Mouse (Mus musculus) frontal cortex, postnatal 36 days (tissue): Measurements from ENCODE around the gene Vmn1r47.
"Not testable (repeated sequence)": the region's sequence is repeated elsewhere in the genome, so short reads cannot be mapped to it uniquely, and the experiment has no call there.

ENCODE experiments used
- DNase-seq, 2 experiments: peaks; one replicate each; pipeline ENCODE4 v3.0.0; 2022; ENCODE audit warnings: low spot score in 2 of 2

Gene Vmn1r47

DNA sequence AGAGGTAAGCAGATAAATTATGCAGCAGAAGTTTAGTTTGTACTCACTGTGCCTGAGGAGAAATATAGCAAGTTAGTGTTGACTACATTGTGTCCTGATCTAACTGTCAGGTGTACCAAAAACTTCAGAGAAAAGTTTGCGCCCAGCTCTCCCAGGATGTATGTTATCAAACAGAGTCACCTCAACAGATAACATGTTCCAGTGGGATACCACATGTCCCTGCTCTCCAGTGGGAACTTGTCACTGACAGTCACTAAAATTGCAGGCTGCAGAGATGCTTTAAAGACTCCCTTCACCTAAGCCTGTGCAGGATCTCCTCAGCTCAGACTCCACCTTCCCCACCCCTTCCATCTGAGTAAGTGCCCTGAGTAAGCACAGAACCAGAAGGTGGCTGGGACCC is at the start of gene Vmn1r47:
Gene Vmn1r47, plus strand, starts transcription at position 301 of the 400 bp plus-strand sequence.
- not testable (repeated sequence) for DNase-seq

DNA sequence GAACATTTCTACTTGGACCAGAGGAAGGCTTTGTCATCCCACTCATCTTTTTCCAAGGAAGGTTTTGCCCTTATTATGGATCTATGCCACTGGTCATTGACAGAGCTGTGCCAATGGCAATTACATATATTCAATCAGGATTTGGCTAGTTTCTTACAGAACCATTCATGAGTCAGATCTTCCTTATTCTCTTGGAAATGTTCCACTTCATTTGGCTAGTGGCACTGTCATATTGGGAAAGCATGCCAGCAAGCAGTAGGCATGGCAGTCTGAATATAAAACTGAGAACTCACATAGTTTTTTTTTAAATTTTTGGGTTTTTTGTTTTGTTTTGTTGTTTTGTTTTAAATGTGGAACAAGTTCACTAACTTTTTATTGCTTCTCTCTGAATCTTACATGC is 49.6 kb upstream of the Vmn1r47 start:
- no peak for DNase-seq

DNA sequence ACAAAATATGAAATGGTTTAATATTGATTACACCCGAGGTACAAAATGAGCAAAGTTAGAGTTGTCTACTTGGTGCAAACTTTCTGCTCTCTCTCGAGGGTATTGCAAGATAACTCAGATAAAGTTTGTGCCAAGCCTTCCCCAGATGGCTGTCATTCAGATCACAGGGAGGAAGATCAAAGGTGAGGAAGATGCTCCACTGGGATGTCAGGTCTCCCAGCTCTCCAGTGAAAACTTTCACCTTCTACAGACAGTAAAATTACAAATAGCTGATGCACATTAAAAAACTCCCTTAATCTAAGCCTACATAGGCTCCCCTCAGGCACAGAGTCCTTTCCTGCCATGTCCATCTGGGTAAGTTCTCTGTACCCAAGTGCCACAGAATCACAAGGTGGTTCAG is 46.9 kb upstream of the Vmn1r47 start, which contains the start of gene Vmn1r46:
Gene Vmn1r46, plus strand, starts transcription at position 301 of the 400 bp plus-strand sequence.
- DNase-seq = no peak

DNA sequence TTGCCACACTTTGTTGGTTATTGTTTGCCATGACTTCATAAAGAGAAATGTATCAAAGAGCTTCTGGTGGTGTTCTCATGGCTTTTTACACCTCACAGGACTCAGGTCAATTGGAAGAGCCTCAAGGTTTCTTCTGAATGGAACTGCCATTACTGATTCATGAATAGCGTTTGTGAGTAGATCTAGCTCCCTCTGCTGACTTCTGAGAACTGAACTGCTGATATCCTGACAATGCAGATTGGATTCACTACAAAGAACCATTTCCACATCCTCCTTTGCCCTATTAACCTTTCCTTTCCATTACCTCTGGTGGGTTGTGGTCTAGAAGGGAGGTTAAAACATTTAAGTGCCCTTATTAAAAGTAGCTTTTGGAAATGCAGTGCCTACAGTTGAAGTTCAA is 30.0 kb upstream of the Vmn1r47 start:
- DNase-seq = no peak

DNA sequence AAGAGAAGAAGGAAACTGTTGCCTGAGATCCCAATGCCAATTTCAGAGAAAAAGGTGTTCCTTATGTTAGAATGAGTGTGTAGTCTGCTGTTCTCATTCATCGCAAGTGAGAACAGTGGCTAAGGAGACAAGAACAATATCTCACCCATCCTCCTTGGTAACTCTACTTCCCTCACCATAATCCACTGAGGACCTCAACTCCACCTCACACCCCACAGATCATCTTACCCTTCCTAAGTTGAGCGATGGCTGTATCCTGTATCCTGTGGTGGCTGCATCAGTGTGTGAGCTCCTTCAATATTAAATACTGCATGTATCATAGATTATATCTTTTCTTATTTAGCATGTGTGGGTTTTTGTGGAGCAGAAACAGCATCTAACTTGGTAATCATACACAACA is 20.8 kb downstream of the Vmn1r47 start, which contains the start of gene Vmn1r48:
Gene Vmn1r48, minus strand, starts transcription at position 101 of the 400 bp plus-strand sequence.
- not testable (repeated sequence) for DNase-seq
